Mouse (Mus musculus) thymus, adult 2 months (tissue): Measurements from ENCODE around the gene Anks1b.

Source experiments
- CTCF ChIP-seq: fragments of 200-500 bp; IDR thresholded peaks from 2 replicates; pipeline ENCODE4 v1.5.1; 2012; ENCODE audit warnings: mild to moderate bottlenecking, control low read depth, low read length, moderate library complexity, borderline replicate concordance; ENCODE audit not compliant: control insufficient read depth, poor library complexity, insufficient read depth; ENCODE audit errors: extremely low read depth
- POLR2A ChIP-seq: fragments of 200-500 bp; IDR thresholded peaks from 2 replicates; pipeline ENCODE4 v1.6.1; 2012; ENCODE audit warnings: mild to moderate bottlenecking, low read length, control low read depth, moderate library complexity; ENCODE audit not compliant: control insufficient read depth, poor library complexity, insufficient read depth; ENCODE audit errors: extremely low read depth

- TF ChIP-seq CTCF = no peak
- TF ChIP-seq POLR2A = no peak
Observed at GRCm38 (mm10) chr10:90964511-90964910, 1091.2 kb downstream of the Anks1b start.
